Mouse (Mus musculus): ENCODE results near the gene Olfr1177-ps. TPM values are rescaled to one million over a fixed set of nuclear protein-coding genes. Genes with fewer than 3 reads are reported as not detected.

Olfr1177-ps gene
- polyA plus RNA-seq (2012; ENCODE audit: insufficient read depth, insufficient read length, low replicate concordance, missing spikeins): not detected in 2 replicates

- Histone ChIP-seq H3K4me1 (ENCODE audit: control insufficient read depth, insufficient read depth, low read length) (no peaks in the 10 kb centered on the region), H3K4me3 (ENCODE audit: insufficient read depth, low read depth, low read length) (no peak within 1 kb of the TSS), H3K27ac (ENCODE audit: insufficient read depth, low read depth, low read length) (no peak within 1 kb of the TSS)
- WGBS: 68% methylated on average over 1 of the region's 1 CpGs
- TF ChIP-seq POLR2A (IDR thresholded peaks at IDR 0.05; ENCODE audit: insufficient read depth, low read depth, low read length): no peak
- no peak for TF ChIP-seq CTCF (IDR thresholded peaks at IDR 0.05; ENCODE audit: insufficient read depth, low read depth, low read length)
Observed at GRCm38 (mm10) chr2:88346392-88346791, at the start of gene Olfr1177-ps. Gene Olfr1177-ps (minus strand): TSS chr2:88346492.

GRCm38 (mm10) chr2:88386762-88387161 lies 40.5 kb upstream of the Olfr1177-ps start, which contains the start of gene Olfr1178:
Gene Olfr1178 (plus strand): TSS chr2:88387062.
- H3K4me1 ChIP-seq (ENCODE audit: control insufficient read depth, insufficient read depth, low read length): no peaks in the 10 kb centered on the region
- no peak for TF ChIP-seq CTCF (IDR thresholded peaks at IDR 0.05; ENCODE audit: insufficient read depth, low read depth, low read length)
- TF ChIP-seq POLR2A (IDR thresholded peaks at IDR 0.05; ENCODE audit: insufficient read depth, low read depth, low read length): no peak
- no peak within 1 kb of the TSS for H3K27ac ChIP-seq (ENCODE audit: insufficient read depth, low read depth, low read length)
- 93% methylated on average over 1 of the region's 1 CpGs for WGBS
- no peak within 1 kb of the TSS for H3K4me3 ChIP-seq (ENCODE audit: insufficient read depth, low read depth, low read length)

- 2% methylated on average over 2 of the region's 2 CpGs for WGBS
- Histone ChIP-seq H3K27ac (ENCODE audit: insufficient read depth, low read depth, low read length) (no peak overlapping the region), H3K4me3 (ENCODE audit: insufficient read depth, low read depth, low read length) (no peak overlapping the region), H3K4me1 (ENCODE audit: control insufficient read depth, insufficient read depth, low read length) (no peaks in the 10 kb centered on the region)
- TF ChIP-seq POLR2A (IDR thresholded peaks at IDR 0.05; ENCODE audit: insufficient read depth, low read depth, low read length): no peak
- no peak for TF ChIP-seq CTCF (IDR thresholded peaks at IDR 0.05; ENCODE audit: insufficient read depth, low read depth, low read length)
Observed at GRCm38 (mm10) chr2:88356304-88356703, 10.0 kb upstream of the Olfr1177-ps start.

- Histone ChIP-seq H3K27ac (ENCODE audit: insufficient read depth, low read depth, low read length) (no peak within 1 kb of the TSS), H3K4me1 (ENCODE audit: control insufficient read depth, insufficient read depth, low read length) (no peaks in the 10 kb centered on the region), H3K4me3 (ENCODE audit: insufficient read depth, low read depth, low read length) (no peak within 1 kb of the TSS)
- TF ChIP-seq CTCF (IDR thresholded peaks at IDR 0.05; ENCODE audit: insufficient read depth, low read depth, low read length) (no peak), POLR2A (IDR thresholded peaks at IDR 0.05; ENCODE audit: insufficient read depth, low read depth, low read length) (no peak)
- WGBS: 81% methylated on average over 1 of the region's 1 CpGs
Observed at GRCm38 (mm10) chr2:88336421-88336820, 9.9 kb downstream of the Olfr1177-ps start, which contains the start of gene Olfr1176. Gene Olfr1176 (plus strand): TSS chr2:88336721.

GRCm38 (mm10) chr2:88327115-88327514 lies 19.2 kb downstream of the Olfr1177-ps start, which contains the start of gene Olfr1175-ps:
Gene Olfr1175-ps (minus strand): TSS chr2:88327215.
- TF ChIP-seq POLR2A (IDR thresholded peaks at IDR 0.05; ENCODE audit: insufficient read depth, low read depth, low read length) (no peak), CTCF (IDR thresholded peaks at IDR 0.05; ENCODE audit: insufficient read depth, low read depth, low read length) (no peak)
- Histone ChIP-seq H3K27ac (ENCODE audit: insufficient read depth, low read depth, low read length) (no peak within 1 kb of the TSS), H3K4me3 (ENCODE audit: insufficient read depth, low read depth, low read length) (no peak within 1 kb of the TSS), H3K4me1 (ENCODE audit: control insufficient read depth, insufficient read depth, low read length) (no peaks in the 10 kb centered on the region)
- 89% methylated on average over 2 of the region's 2 CpGs for WGBS

- H3K4me3 ChIP-seq (ENCODE audit: insufficient read depth, low read depth, low read length): no peak within 1 kb of the TSS
- H3K4me1 ChIP-seq (ENCODE audit: control insufficient read depth, insufficient read depth, low read length): no peaks in the 10 kb centered on the region
- WGBS: 84% methylated on average over 4 of the region's 4 CpGs
- no peak within 1 kb of the TSS for H3K27ac ChIP-seq (ENCODE audit: insufficient read depth, low read depth, low read length)
- no peak for TF ChIP-seq CTCF (IDR thresholded peaks at IDR 0.05; ENCODE audit: insufficient read depth, low read depth, low read length)
- TF ChIP-seq POLR2A (IDR thresholded peaks at IDR 0.05; ENCODE audit: insufficient read depth, low read depth, low read length): no peak
Observed at GRCm38 (mm10) chr2:88315035-88315434, 31.3 kb downstream of the Olfr1177-ps start, which contains the start of gene Olfr1174-ps. Gene Olfr1174-ps (minus strand): TSS chr2:88315135.

Other genes starting within 250 kb of the Olfr1177-ps start
- not detected in 2 replicates for gene Olfr1166, start 218.2 kb downstream of the Olfr1177-ps start, polyA plus RNA-seq (2012; ENCODE audit: insufficient read depth, insufficient read length, low replicate concordance, missing spikeins)
- not detected in 2 replicates for gene Olfr1167, start 191.3 kb downstream of the Olfr1177-ps start, polyA plus RNA-seq (2012; ENCODE audit: insufficient read depth, insufficient read length, low replicate concordance, missing spikeins)
- not detected in 2 replicates for gene Olfr1168, start 164.6 kb downstream of the Olfr1177-ps start, polyA plus RNA-seq (2012; ENCODE audit: insufficient read depth, insufficient read length, low replicate concordance, missing spikeins)
- gene Olfr1170, start 118.2 kb downstream of the Olfr1177-ps start, polyA plus RNA-seq (2012; ENCODE audit: insufficient read depth, insufficient read length, low replicate concordance, missing spikeins): not detected in 2 replicates
- not detected in 2 replicates for gene Olfr1173, start 66.6 kb downstream of the Olfr1177-ps start, polyA plus RNA-seq (2012; ENCODE audit: insufficient read depth, insufficient read length, low replicate concordance, missing spikeins)
- gene Olfr1174-ps, start 31.4 kb downstream of the Olfr1177-ps start, polyA plus RNA-seq (2012; ENCODE audit: insufficient read depth, insufficient read length, low replicate concordance, missing spikeins): not detected in 2 replicates
- not detected in 2 replicates for gene Olfr1175-ps, start 19.3 kb downstream of the Olfr1177-ps start, polyA plus RNA-seq (2012; ENCODE audit: insufficient read depth, insufficient read length, low replicate concordance, missing spikeins)
- not detected in 2 replicates for gene Olfr1176, start 9.8 kb downstream of the Olfr1177-ps start, polyA plus RNA-seq (2012; ENCODE audit: insufficient read depth, insufficient read length, low replicate concordance, missing spikeins)
- gene Olfr1178, start 40.6 kb upstream of the Olfr1177-ps start, polyA plus RNA-seq (2012; ENCODE audit: insufficient read depth, insufficient read length, low replicate concordance, missing spikeins): not detected in 2 replicates
- gene Olfr1179, start 60.0 kb upstream of the Olfr1177-ps start, polyA plus RNA-seq (2012; ENCODE audit: insufficient read depth, insufficient read length, low replicate concordance, missing spikeins): not detected in 2 replicates
- gene Olfr1180, start 72.7 kb upstream of the Olfr1177-ps start, polyA plus RNA-seq (2012; ENCODE audit: insufficient read depth, insufficient read length, low replicate concordance, missing spikeins): not detected in 2 replicates
- not detected in 2 replicates for gene Olfr1181, start 79.7 kb upstream of the Olfr1177-ps start, polyA plus RNA-seq (2012; ENCODE audit: insufficient read depth, insufficient read length, low replicate concordance, missing spikeins)
- not detected in 2 replicates for gene Gm13757, start 102.6 kb upstream of the Olfr1177-ps start, polyA plus RNA-seq (2012; ENCODE audit: insufficient read depth, insufficient read length, low replicate concordance, missing spikeins)
- not detected in 2 replicates for gene Olfr1183, start 108.4 kb upstream of the Olfr1177-ps start, polyA plus RNA-seq (2012; ENCODE audit: insufficient read depth, insufficient read length, low replicate concordance, missing spikeins)
- gene Olfr1184, start 137.1 kb upstream of the Olfr1177-ps start, polyA plus RNA-seq (2012; ENCODE audit: insufficient read depth, insufficient read length, low replicate concordance, missing spikeins): not detected in 2 replicates
- not detected in 2 replicates for gene Olfr1185-ps1, start 146.8 kb upstream of the Olfr1177-ps start, polyA plus RNA-seq (2012; ENCODE audit: insufficient read depth, insufficient read length, low replicate concordance, missing spikeins)
- not detected in 2 replicates for gene Olfr1186, start 172.1 kb upstream of the Olfr1177-ps start, polyA plus RNA-seq (2012; ENCODE audit: insufficient read depth, insufficient read length, low replicate concordance, missing spikeins)
- gene Olfr1188, start 210.4 kb upstream of the Olfr1177-ps start, polyA plus RNA-seq (2012; ENCODE audit: insufficient read depth, insufficient read length, low replicate concordance, missing spikeins): not detected in 2 replicates
- not detected in 2 replicates for gene Olfr1189, start 240.0 kb upstream of the Olfr1177-ps start, polyA plus RNA-seq (2012; ENCODE audit: insufficient read depth, insufficient read length, low replicate concordance, missing spikeins)

Data from olfactory bulb, adult 2 months (tissue).